Mouse (Mus musculus) lung, adult 18-20 months (tissue): ENCODE measurements around the gene Ubqlnl.

Experiments
- DNase-seq, 2 experiments: peaks; one replicate each; pipeline ENCODE4 v3.0.0; 2022; ENCODE audit warnings: mixed read lengths in 2 of 2

Gene Ubqlnl

DNA sequence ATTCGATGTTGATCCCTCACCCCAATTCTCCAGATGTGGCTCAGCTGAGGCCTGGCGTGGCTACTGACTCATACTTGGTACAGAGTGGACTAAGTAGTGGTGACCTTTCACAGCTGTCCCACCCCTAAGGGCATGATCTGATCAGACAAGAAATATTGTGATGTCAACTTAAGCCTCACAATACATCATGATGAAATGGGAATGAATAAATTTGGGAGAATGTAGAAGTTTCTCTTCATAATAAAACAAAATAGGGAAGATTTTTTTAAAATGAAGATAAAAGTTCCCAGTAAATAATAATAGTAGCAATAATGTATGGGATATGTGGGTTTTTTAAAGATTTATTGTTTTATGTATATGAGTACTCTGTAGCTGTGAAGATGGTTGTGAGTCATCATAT, at the start of gene Ubqlnl:
TSS of gene Ubqlnl (minus strand) at position 101 of the 400 bp plus-strand sequence.
- DNase-seq, result no peak

DNA sequence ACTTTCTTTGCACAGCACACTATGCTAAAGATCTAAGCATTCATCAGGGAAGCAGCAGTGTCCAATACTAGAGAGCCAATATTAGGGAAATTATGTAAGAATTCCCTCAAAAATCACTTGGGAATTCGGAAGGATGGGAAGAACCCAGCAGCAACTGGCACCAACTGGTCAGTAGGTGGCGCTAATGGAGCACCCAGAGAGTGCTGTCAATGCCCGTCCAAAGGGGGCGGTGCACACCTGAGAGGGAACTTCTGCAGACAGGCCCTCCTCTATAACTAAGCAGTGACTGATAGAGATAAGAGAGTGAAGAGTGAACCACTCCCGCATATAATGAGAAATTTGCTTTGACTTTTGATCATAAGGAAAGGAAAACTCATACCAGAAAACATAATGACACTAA, 49.5 kb upstream of the Ubqlnl start:
- DNase-seq, result peak; percentile 69 to 74

DNA sequence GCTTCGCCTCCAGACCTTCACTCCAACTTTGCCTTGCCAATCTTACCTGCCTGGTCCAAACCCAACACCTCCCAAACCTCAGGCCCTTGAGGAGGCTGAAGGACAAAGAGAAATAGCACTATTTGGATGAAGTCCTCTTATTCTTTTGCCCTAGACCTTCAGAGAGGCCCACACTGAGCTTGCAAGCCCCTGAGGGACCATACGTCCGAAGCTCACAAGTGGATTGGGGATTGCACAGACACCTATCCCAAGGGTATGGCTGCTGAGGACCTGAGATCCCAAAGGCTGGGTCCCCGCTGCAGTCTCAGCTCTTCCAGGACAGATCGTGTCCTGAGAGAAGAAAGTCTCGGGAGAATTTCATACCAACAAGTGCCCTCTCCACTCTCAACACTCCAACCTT, 45.5 kb upstream of the Ubqlnl start, which contains the start of gene Olfr649:
TSS of gene Olfr649 (minus strand) at position 101 of the 400 bp plus-strand sequence.
- DNase-seq, result no peak

DNA sequence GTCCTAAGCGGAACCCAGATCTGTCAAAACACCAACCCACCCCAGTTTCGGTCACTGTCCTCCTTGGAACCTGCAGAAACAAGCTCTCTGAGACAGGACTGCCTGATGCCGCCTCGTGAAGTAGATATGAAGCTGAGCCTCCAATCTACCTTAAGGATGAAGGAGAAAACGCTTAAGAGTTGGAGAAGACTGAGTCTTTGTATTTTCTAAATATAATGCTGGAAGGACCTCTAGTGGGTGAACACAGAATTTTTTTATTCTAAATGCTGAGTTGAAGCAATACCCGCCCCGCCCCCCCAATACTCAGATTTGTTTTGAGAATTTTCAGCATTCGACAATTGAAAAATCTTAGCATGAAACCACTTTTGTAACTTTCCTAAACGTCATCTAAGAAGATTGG, 40.9 kb upstream of the Ubqlnl start:
- DNase-seq, result no peak

DNA sequence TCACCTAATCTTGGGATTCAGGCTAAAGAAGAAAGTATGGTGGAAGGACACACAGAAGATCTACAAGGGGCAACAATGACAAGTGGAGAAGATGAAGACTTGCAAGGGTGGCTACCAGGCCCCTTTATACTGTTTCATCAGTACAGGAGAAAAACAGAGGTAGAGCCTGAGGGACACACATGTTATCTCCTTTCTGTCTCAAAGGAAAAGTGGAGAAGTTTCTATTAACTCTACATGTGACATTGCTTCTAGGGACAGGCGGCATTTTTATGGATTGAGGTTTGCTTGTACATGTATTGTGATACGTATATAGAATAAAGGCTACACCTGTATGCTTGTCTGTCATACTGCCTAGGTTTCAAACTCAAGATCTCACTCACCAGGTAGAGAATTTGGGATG, 32.9 kb upstream of the Ubqlnl start, which contains the start of gene Olfr648:
TSS of gene Olfr648 (minus strand) at position 101 of the 400 bp plus-strand sequence.
- no peak for DNase-seq

DNA sequence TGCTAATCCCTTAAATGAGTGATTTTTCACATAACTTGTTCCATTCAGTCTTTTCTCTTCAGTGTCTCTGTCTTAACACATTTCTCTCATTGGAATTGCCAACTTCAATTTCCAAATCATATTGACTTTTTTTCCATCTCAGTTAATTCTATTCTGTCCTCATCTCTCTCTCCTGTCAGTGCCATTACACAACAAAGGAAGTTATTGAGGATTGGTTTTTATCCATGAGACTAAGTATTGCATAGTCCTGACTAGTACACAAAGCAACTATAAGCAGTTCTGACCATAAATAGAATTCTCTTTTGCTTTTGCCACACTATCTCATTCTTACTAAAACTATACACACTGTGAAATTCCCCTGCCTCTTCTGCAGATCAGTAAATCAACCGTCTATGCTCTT, 28.7 kb upstream of the Ubqlnl start:
- DNase-seq, result no peak

DNA sequence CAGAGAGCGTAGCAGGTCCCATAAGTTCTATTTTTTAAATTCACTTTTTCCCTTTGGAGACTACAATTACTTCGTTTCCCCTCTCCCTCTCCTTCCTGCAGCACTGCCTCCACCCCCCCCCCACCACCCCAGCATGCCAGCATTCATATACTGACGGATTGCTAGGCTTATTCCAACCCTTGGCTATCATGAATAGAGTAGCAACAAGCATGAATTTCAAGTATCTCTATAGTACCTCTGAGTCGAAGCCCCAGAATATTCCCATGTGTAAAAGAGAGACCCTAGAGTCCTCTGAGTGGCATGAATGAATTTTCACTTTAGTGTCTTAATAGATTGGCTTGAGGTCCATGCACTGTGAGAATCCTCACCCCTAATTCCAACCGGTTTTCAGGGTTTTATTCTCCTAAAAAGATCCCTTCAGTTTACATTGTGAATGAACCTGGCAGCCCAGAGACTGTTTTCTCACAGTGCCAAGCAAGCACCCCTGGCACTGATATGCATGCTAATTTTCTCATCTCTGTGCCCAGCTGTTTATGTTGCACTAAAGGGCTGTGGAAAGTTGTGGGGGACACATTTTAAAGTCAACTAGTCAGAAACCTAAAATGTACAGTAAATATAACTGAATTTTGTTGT, 28.2 kb upstream of the Ubqlnl start:
- DNase-seq, result no peak

DNA sequence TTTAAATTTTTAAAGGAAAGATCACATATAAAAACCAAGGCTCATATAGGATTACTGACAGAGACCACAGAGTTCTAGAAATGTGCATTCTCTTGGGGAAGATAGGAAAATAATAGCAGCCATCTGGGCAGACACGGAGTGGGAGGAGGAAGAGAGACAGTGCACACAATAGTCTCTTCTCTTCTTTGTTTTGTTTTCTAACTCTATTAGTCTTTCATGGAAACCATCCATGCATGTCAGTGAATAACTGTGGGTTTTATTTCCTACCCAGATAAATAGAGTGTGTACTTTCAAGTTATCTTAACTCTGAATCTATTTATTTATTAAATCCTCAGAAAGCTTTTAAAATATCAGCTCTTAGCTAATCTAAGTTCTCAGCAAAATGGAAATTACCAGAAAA, 24.7 kb upstream of the Ubqlnl start:
- DNase-seq, result no peak

DNA sequence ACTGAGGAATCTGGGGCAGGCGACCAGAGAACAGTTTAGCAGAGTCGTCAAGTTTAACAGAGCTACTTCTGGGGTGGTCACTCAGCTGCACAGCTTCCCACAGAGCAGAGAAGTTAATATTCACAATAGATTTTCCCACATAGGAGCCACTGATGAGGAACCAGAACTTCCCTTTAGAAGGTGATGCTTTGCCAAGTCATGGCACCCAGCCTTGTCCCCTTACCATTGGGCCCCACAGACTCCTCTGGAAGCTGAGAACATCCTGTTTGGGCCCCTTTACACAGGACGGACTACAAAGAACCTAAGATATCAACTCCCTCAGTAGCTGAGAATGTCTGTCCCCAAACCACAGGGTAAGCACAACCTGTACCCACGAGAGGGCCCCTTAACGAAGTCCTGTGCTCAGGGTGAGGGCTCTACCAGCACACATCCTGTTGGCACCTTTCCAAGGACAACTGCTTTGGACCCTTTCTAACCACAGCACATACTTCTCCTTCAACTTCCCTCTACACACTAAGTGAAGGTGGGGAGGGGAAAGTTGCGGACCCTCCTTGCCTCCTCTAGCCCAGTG, 19.4 kb upstream of the Ubqlnl start:
- no peak for DNase-seq

DNA sequence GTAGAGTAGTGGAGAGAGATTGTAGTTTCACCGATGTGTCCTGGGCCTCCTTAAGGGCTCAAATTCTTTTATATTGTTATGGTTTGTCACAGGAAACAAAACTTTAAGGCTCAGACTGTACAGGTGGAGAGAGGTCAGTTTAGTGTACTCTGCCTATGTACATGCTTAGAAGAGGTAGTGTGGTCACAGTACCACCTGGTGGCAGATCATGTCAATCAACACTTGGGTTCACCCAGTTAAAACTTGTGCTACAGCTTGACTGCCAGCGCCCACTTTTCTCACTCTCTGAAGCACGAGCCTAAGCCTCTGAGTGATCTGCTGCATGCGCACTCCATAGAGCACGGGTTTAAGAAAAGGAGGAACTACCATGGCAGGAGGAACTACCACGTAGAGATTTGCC, 16.7 kb upstream of the Ubqlnl start:
- no peak for DNase-seq

DNA sequence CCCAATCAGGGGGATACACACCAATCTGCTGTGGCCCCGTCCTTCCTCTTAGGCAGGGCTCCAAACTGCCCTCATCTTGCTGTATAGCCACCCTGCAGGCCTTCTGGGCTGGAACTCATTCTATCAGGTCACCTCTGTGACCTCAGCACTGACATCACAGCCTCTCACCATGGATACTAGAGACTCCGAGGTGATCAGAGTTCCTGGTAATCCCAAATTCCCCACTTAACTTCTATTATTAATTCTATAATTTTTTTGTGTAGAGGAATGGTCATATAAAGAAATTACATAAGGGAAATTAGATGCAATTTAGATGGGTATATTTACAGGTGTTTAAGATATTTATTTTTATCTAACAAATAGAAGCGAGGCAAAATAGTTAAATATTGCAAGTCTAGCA, 7.2 kb downstream of the Ubqlnl start, which contains the start of gene Ubqln3:
TSS of gene Ubqln3 (minus strand) at position 101 of the 400 bp plus-strand sequence.
- DNase-seq, result no peak

DNA sequence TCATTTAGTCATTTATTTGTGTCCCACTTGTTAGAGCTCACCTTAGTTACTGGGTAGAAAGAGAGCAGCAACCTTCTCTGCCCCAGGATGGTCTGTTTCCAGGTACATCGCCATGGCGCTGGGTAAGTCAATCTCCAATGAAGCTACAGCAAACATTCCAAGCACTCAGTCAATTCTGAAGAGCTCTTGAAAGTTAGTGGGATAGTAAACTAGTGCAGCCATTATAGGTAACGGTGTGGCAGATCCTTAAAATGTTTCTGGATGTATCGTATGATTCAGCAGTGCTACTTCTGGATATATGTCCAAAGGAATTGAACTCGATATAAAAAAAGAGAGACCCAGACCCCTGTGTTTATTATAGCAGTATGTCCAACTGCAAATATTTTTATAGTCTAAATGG, 13.1 kb downstream of the Ubqlnl start, which contains the start of gene Olfr643:
TSS of gene Olfr643 (minus strand) at position 101 of the 400 bp plus-strand sequence.
- no peak for DNase-seq

DNA sequence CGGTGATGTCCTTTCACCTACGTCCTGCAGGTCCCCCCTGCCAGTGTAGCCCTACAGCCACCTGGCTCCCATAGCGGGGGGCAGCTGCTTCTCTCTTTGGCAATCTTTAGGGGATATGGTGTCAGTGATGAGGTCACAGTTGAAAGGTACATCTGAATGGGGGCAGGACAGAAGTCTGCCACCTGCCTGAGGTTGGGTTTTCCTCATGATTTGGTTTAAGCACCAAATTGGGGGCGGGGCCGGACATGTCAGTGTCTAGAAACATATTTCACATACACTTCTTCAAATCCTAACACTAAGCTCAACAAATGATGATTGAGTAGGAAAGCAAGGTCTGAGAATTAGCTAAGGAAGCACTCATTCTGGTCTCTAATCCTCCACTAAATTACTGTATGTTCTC, 20.6 kb downstream of the Ubqlnl start, which contains the start of gene Ubqln5:
TSS of gene Ubqln5 (minus strand) at position 101 of the 400 bp plus-strand sequence.
- no peak for DNase-seq

DNA sequence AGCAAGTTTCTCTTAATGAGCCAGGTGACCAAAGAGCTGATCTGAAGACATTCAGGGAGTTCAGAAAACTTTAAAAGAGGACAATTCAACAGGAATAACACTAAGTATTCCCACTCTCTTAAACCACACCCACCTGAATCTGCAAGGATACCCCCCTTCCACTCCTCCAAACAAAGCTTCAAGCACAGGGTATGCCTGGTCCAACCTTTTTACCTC, 45.7 kb downstream of the Ubqlnl start, which contains the start of gene Olfr646:
TSS of gene Olfr646 (plus strand) at position 117 of the 216 bp plus-strand sequence.
- DNase-seq, result no peak

DNA sequence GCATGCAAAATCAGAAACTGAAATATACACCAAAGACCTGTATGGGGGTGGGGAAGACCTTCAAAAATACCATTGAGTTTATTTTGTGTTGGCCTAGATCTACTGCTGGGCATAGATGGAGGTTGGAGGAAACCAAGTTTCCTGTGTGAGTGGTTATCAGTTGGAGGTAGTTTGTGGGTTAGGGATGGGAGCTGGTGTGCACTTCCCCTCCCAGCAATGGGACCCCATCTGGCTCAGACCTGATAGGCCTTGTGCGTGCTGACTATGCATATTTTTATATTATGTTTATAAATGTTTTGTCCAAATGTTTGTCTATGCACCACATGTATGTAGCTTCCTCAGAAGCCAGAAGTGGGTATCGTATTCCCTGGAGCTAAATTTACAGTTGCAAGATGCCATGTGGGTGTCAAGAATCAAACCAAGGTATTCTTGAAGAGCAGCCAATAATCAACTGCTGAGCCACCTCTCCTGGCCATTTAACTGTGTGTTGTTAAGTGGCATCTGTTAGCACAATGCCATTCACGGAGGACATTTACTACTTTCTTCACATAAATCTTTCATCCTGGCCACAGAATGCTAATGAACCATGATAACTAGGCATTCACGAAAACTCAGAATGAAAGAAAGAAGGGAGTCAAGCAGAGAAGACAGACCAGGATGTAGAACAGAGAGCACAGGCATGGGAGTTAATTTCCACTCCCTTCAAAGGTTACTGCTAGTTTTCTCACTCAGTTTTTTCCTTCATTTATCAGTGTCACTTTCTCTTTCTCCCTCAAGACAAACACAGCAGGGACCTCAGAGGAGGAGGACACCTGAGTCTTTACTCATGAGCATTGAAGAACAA, 46.2 kb downstream of the Ubqlnl start:
- DNase-seq, result no peak
